In the genomic region with DNA sequence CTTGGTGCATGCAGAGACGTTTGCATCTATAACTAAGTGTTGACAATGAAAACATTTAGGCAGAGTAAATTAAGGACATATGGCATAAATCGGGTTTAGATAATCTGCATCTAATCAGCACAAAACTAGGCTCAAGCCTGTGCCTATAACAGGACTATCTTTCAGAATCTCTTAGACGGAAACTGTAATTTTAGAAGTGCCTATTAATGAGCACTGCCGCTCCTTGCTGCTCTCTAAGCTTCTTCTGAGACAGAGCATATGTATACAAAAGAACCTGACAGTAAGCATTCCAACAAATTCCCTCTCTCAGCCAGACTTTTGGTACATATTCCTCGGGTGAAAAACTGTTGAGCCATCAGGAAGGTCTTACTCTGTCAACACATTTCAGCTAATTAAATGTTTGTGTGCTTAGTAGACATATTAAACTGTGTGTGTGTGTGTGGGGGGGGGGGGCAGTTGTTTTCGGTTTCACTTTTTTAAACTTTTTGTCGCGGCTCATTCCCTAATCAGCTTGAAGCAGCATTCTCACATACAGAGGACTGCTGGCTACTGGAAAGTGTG, we compare ENCODE assay signal across 20 mouse cellular contexts. TPM values are rescaled to one million over a fixed set of nuclear protein-coding genes. Genes with fewer than 3 reads are reported as not detected.
DNase-seq lines count a peak whose midpoint lies in the region; ATAC-seq and TF ChIP-seq lines count a peak whose summit lies in the region.
"Had no signal": no experiment of that assay in that cellular context is flagged by ENCODE, and none has a peak within 500 bp of the region (broad histone marks: within the 10 kb centered on the region; RNA-seq: fewer than 3 reads in every experiment).

No protein-coding gene starts in this region.

- TF ChIP-seq RAD21 in MEL (IDR thresholded peaks at IDR 0.05; ENCODE audit: low read depth, low read length) = no peak

- ATAC-seq in forebrain, embryonic 14.5 days = peak; percentile 62; the same call in 1 of the 2 replicates
- no peak for ATAC-seq in forebrain, embryonic 12.5 days (ENCODE audit: low FRiP score)
- ATAC-seq in forebrain, postnatal 0 days = peak; percentile 29; the same call in 1 of the 2 replicates
- no peak for ATAC-seq in lung, postnatal 0 days
- ATAC-seq: intestine, embryonic 16.5 days had no signal

- no peak for TF ChIP-seq EP300 in MEL (IDR thresholded peaks at IDR 0.05; ENCODE audit: low read depth in 1 of 2, low read length in 2 of 2)
- no peak for TF ChIP-seq EP300 in lung, postnatal 0 days (IDR thresholded peaks at IDR 0.05)

- WGBS in forebrain, embryonic 14.5 days = 60% methylated on average over 8 of the region's 8 CpGs
- WGBS in forebrain, embryonic 12.5 days = 78% methylated on average over 8 of the region's 8 CpGs
- WGBS in forebrain, postnatal 0 days = 47% methylated on average over 8 of the region's 8 CpGs
- WGBS in lung, postnatal 0 days = 61% methylated on average over 8 of the region's 8 CpGs

- TF ChIP-seq POLR2A in MEL (IDR thresholded peaks at IDR 0.05; ENCODE audit: control insufficient read depth in 1 of 2, insufficient read depth in 1 of 2, low read depth in 1 of 2, low read length in 2 of 2, poor library complexity in 1 of 2) = no peak

- H3K4me2 ChIP-seq in forebrain, embryonic 14.5 days (ENCODE audit: low read length) = no peak overlapping the region
- H3K4me2 ChIP-seq in forebrain, embryonic 12.5 days = no peak overlapping the region
- no peak overlapping the region for H3K4me2 ChIP-seq in forebrain, postnatal 0 days (ENCODE audit: low read depth)
- H3K4me2 ChIP-seq in lung, postnatal 0 days (replicated peaks; ENCODE audit: low read depth, low read length) = no peak overlapping the region
- H3K4me2 ChIP-seq: embryonic facial prominence, embryonic 15.5 days; heart, embryonic 12.5 days; hindbrain, embryonic 14.5 days had no signal

- TF ChIP-seq CTCF in MEL (IDR thresholded peaks at IDR 0.05 in 2 of 3, conservative IDR thresholded peaks at IDR 0.05 in 1 of 3; ENCODE audit: control insufficient read depth in 1 of 3, insufficient read depth in 1 of 3, low read depth in 2 of 3, low read length in 3 of 3, poor library complexity in 1 of 3, severe bottlenecking in 1 of 3) = no peak
- TF ChIP-seq CTCF in forebrain, postnatal 0 days (IDR thresholded peaks at IDR 0.05; ENCODE audit: low read depth) = no peak
- no peak for TF ChIP-seq CTCF in lung, postnatal 0 days (IDR thresholded peaks at IDR 0.05)

- no peaks in the 10 kb centered on the region for H3K79me2 ChIP-seq in MEL (ENCODE audit: control insufficient read depth, insufficient read depth, low read length, poor library complexity)

- H3K27ac ChIP-seq in forebrain, embryonic 14.5 days (ENCODE audit: low read depth, low read length) = no peak overlapping the region
- H3K27ac ChIP-seq in forebrain, embryonic 12.5 days = no peak overlapping the region
- no peak overlapping the region for H3K27ac ChIP-seq in MEL (ENCODE audit: control insufficient read depth, low read depth, low read length)
- no peak overlapping the region for H3K27ac ChIP-seq in forebrain, postnatal 0 days (ENCODE audit: low read depth, low read length)
- no peak overlapping the region for H3K27ac ChIP-seq in lung, postnatal 0 days (ENCODE audit: low read length)
- H3K27ac ChIP-seq: embryonic facial prominence, embryonic 15.5 days; hindbrain, embryonic 10.5 days; hindbrain, embryonic 14.5 days had no signal

- no peaks in the 10 kb centered on the region for H3K9me3 ChIP-seq in forebrain, embryonic 14.5 days (replicated peaks; ENCODE audit: control insufficient read depth, low read length)
- no peaks in the 10 kb centered on the region for H3K9me3 ChIP-seq in forebrain, embryonic 12.5 days
- no peaks in the 10 kb centered on the region for H3K9me3 ChIP-seq in MEL (replicated peaks; ENCODE audit: insufficient read depth, low read length)
- no peaks in the 10 kb centered on the region for H3K9me3 ChIP-seq in forebrain, postnatal 0 days (ENCODE audit: low read length)
- no peaks in the 10 kb centered on the region for H3K9me3 ChIP-seq in lung, postnatal 0 days (ENCODE audit: low read length)
- H3K9me3 ChIP-seq: embryonic facial prominence, embryonic 15.5 days; G1E; heart, embryonic 12.5 days; hindbrain, embryonic 10.5 days had no signal

- DNase-seq in forebrain, embryonic 14.5 days (ENCODE audit: low spot score) = peak; percentile 50
- peak; percentile 35 for DNase-seq in A20 (ENCODE audit: low read depth, low spot score)
- no peak for DNase-seq in MEL (ENCODE audit: low read depth, low spot score)
- no peak for DNase-seq in forebrain, postnatal 0 days
- DNase-seq in urinary bladder, postnatal 25 days (ENCODE audit: low spot score) = no peak
- no peak for DNase-seq in lung, postnatal 0 days (ENCODE audit: low spot score)
- DNase-seq: adrenal gland, postnatal 10 days; cerebellum, adult 18-20 months; cerebellum, adult 9-11 months; cerebellum, postnatal 36 days; gastrocnemius, postnatal 25 days; kidney, adult 2 months had no signal

- no peak overlapping the region for H3K4me3 ChIP-seq in forebrain, embryonic 14.5 days (ENCODE audit: low read depth, low read length)
- H3K4me3 ChIP-seq in forebrain, embryonic 12.5 days (replicated peaks) = no peak overlapping the region
- H3K4me3 ChIP-seq in MEL (ENCODE audit: control insufficient read depth in 1 of 2, insufficient read depth in 1 of 2, low read depth in 2 of 2, low read length in 2 of 2) = peak overlapping the region; percentile 49 to 57
- no peak overlapping the region for H3K4me3 ChIP-seq in forebrain, postnatal 0 days (ENCODE audit: low read depth, low read length)
- no peak overlapping the region for H3K4me3 ChIP-seq in lung, postnatal 0 days (ENCODE audit: low read depth, low read length)
- H3K4me3 ChIP-seq: embryonic facial prominence, embryonic 15.5 days; erythroblast, embryonic 14.5 days; heart, embryonic 12.5 days; hindbrain, embryonic 10.5 days had no signal

- H3K4me1 ChIP-seq in forebrain, embryonic 14.5 days (ENCODE audit: control insufficient read depth, insufficient read depth, low read length) = no peaks in the 10 kb centered on the region
- H3K4me1 ChIP-seq in forebrain, embryonic 12.5 days = no peaks in the 10 kb centered on the region
- no peaks in the 10 kb centered on the region for H3K4me1 ChIP-seq in MEL (ENCODE audit: control insufficient read depth in 1 of 2, insufficient read depth in 2 of 2, low read length in 2 of 2)
- H3K4me1 ChIP-seq in forebrain, postnatal 0 days (ENCODE audit: insufficient read depth) = no peaks in the 10 kb centered on the region
- H3K4me1 ChIP-seq in lung, postnatal 0 days (ENCODE audit: insufficient read depth, low read depth, low read length) = no peaks in the 10 kb centered on the region
- H3K4me1 ChIP-seq: embryonic facial prominence, embryonic 15.5 days; heart, embryonic 12.5 days; hindbrain, embryonic 10.5 days had no signal

- H3K36me3 ChIP-seq in forebrain, embryonic 14.5 days (ENCODE audit: control insufficient read depth, insufficient read depth, low read length) = no peaks in the 10 kb centered on the region
- H3K36me3 ChIP-seq in forebrain, embryonic 12.5 days (replicated peaks) = no peaks in the 10 kb centered on the region
- H3K36me3 ChIP-seq in MEL (ENCODE audit: control insufficient read depth in 1 of 2, insufficient read depth in 2 of 2, low read length in 2 of 2) = no peaks in the 10 kb centered on the region
- no peaks in the 10 kb centered on the region for H3K36me3 ChIP-seq in forebrain, postnatal 0 days (ENCODE audit: insufficient read depth)
- H3K36me3 ChIP-seq in lung, postnatal 0 days (ENCODE audit: insufficient read depth, low read length) = no peaks in the 10 kb centered on the region
- H3K36me3 ChIP-seq: embryonic facial prominence, embryonic 15.5 days; G1E; heart, embryonic 12.5 days; hindbrain, embryonic 10.5 days had no signal

- no peaks in the 10 kb centered on the region for H3K27me3 ChIP-seq in forebrain, embryonic 14.5 days (replicated peaks; ENCODE audit: control insufficient read depth, insufficient read depth, low read length)
- H3K27me3 ChIP-seq in forebrain, embryonic 12.5 days = no peaks in the 10 kb centered on the region
- H3K27me3 ChIP-seq in MEL (ENCODE audit: control insufficient read depth in 1 of 2, insufficient read depth in 2 of 2, low read length in 2 of 2) = peaks cover 0 to 1% of the 10 kb centered on the region in 2 experiments; a peak in 1 of 4 replicates
- H3K27me3 ChIP-seq in forebrain, postnatal 0 days (ENCODE audit: insufficient read depth, low read length) = no peaks in the 10 kb centered on the region
- no peaks in the 10 kb centered on the region for H3K27me3 ChIP-seq in lung, postnatal 0 days (replicated peaks; ENCODE audit: insufficient read depth, low read length)
- H3K27me3 ChIP-seq: embryonic facial prominence, embryonic 15.5 days; heart, embryonic 12.5 days had no signal

- H3K9ac ChIP-seq in forebrain, embryonic 14.5 days (ENCODE audit: low read length) = no peak overlapping the region
- H3K9ac ChIP-seq in forebrain, embryonic 12.5 days = no peak overlapping the region
- H3K9ac ChIP-seq in MEL (ENCODE audit: control insufficient read depth, low read depth, low read length, poor library complexity, severe bottlenecking) = peak overlapping the region; percentile 11; the same call in 1 of the 2 replicates
- H3K9ac ChIP-seq in forebrain, postnatal 0 days = no peak overlapping the region
- H3K9ac ChIP-seq in lung, postnatal 0 days (replicated peaks; ENCODE audit: low read depth) = no peak overlapping the region
- H3K9ac ChIP-seq: embryonic facial prominence, embryonic 15.5 days; heart, embryonic 12.5 days; hindbrain, embryonic 14.5 days had no signal

TF ChIP-seq in MEL, 35 proteins besides CTCF, POLR2A, EP300 and RAD21 (continues in another document):
- TF ChIP-seq TBP (IDR thresholded peaks at IDR 0.05; ENCODE audit: low read depth, low read length) (no peak), HCFC1 (IDR thresholded peaks at IDR 0.05; ENCODE audit: low read depth, low read length) (no peak), GATA1 (IDR thresholded peaks at IDR 0.05; ENCODE audit: low read depth, low read length) (no peak), GABPA (IDR thresholded peaks at IDR 0.05; ENCODE audit: low read depth, low read length) (no peak), MYC (IDR thresholded peaks at IDR 0.05; ENCODE audit: low read depth, low read length) (no peak), MAFK (IDR thresholded peaks at IDR 0.05; ENCODE audit: borderline replicate concordance, low read depth, low read length) (no peak), CHD1 (IDR thresholded peaks at IDR 0.05; ENCODE audit: low read depth, low read length) (no peak), RCOR1 (IDR thresholded peaks at IDR 0.05; ENCODE audit: low read depth, low read length) (no peak)

RNA-seq across cellular contexts. Expression of gene Prmt6, which starts 39.8 kb away (rescaled TPM):
- 26.8 and 28.1 TPM in 2 replicates for polyA plus RNA-seq in forebrain, embryonic 14.5 days (2014; fragmentation: Nextera tagmentation; extraction: Ambion mirVana)
- 27.2 and 27.8 TPM in 2 replicates for polyA plus RNA-seq in forebrain, embryonic 12.5 days (2016; fragmentation: Nextera tagmentation; extraction: Ambion mirVana)
- 15.9 and 20.7 TPM in 2 replicates for total RNA-seq in MEL (2012; rRNA removed)
- polyA plus RNA-seq in MEL (2012; ENCODE audit: insufficient read depth in 1 of 2, insufficient read length in 2 of 2, low read depth in 1 of 2, low replicate concordance in 2 of 2, missing spikeins in 1 of 2) = 10 to 100 TPM in 1 of 2 experiments, not detected in 1; 19.9 TPM
- 27.9 and 39.8 TPM in 2 replicates for total RNA-seq in forebrain, postnatal 0 days (2014; rRNA removed)
- polyA plus RNA-seq in forebrain, postnatal 0 days (2015; fragmentation: Nextera tagmentation; extraction: Ambion mirVana) = 22.6 and 23.4 TPM in 2 replicates
- 7.7 and 8.8 TPM in 2 replicates for polyA plus RNA-seq in lung, postnatal 0 days (2015; fragmentation: Nextera tagmentation; extraction: Ambion mirVana)

Comparison
In these comparisons a context has a peak if more than half of its experiments do, and no peak if none do; other contexts are left out.
1. ATAC-seq: peak in forebrain, embryonic 14.5 days (single experiment) and forebrain, postnatal 0 days (single experiment); none in forebrain, embryonic 12.5 days (single experiment) and lung, postnatal 0 days (single experiment).
2. DNase-seq: peak in forebrain, embryonic 14.5 days (single experiment) and A20 (single experiment); none in MEL (single experiment), forebrain, postnatal 0 days (single experiment), urinary bladder, postnatal 25 days (single experiment) and lung, postnatal 0 days (single experiment).
3. H3K4me3 ChIP-seq: peak in MEL (2 of 2); none in forebrain, embryonic 14.5 days (single experiment), forebrain, embryonic 12.5 days (single experiment), forebrain, postnatal 0 days (single experiment) and lung, postnatal 0 days (single experiment).